Mouse (Mus musculus): ENCODE data around the gene Prlr. TPM values are rescaled to one million over a fixed set of nuclear protein-coding genes. Genes with fewer than 3 reads are reported as not detected.

Gene Prlr
- total RNA-seq, 2 experiments from 2014 or later, result 3.3 to 7.8 TPM

DNA sequence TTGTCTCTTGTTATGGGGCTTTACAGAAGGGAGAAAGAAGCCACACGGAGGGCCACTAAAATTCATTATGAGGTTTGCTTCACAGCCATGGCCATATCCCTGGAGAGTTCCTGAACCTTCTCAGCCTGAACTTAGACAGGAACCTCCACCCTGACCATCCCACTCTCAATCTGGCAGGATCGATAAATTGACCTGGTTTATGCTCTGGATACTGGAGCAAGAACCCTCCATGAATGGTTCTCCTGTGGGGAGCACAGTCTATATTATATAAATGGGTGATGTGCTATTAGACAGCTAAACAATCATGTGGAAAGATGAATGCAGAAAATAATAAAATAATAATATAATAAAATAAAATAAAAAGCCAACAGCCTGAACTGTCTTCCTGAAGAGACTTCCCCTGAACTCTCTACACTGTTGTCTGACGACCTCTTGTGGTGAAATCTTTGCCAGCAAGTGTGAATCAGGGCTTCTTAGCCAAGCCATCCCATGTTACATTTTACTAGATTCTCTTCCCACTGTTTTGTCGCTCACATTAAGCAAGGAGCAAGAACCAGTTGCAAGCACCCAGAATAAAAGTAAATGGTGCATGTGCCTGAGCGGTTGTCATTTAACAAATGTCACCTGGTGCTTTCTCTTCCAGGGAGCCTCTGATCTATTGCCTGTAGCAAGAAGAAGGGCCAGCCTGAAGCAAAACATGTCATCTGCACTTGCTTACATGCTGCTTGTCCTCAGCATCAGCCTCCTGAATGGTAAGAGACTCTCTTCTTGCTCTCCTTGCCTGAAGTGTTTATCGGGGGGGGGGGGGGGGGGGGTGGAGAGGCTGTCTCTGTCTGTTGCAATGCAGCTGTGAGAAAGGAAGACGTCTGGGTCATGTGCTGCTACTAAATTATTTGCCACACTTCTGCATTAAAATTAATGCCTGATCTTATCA, 136.8 kb downstream of the Prlr start:
- peak; percentile 66 to 77 for DNase-seq (ENCODE audit: low spot score in 2 of 2)

DNA sequence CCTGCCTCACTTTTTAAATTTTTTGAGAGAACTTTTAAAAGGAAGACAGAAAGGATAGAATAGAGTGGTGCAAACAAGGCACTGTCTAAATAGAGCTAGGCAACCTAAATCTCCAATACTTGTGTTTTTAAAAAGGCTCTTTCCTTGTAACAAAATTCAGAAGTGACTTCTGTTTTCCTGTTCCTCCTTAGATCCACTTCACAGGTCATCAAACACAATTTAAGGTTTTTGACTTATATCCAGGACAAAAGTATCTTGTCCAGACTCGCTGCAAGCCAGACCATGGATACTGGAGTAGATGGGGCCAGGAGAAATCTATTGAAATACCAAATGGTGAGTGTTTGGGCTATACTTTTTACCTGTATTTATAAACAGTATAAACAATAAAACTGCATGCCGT, 148.0 kb downstream of the Prlr start, which contains the start of gene Gm21973:
Gene Gm21973 (plus strand): TSS at position 301 of the 400 bp plus-strand sequence.
- DNase-seq (ENCODE audit: low spot score in 2 of 2), result no peak

DNA sequence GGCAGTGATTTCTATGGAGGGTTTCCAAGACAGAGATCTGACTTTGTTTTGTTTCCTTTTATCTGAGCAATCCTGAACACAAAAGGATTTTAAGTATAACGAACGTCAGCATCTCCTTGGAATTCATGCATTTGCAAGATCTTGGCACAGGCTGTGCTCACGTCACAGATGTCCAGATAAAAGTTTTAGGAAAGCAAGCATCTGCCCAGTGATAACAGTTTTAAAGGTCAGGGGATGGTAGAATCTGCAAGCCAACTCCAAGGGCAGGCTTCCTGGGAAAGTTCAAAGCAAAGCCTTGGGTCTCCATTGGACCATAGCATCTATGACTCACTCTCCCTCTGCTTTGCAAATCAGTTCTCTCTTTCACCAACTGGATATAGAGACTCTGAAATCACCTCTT, 153.6 kb downstream of the Prlr start:
- DNase-seq (ENCODE audit: low spot score in 2 of 2), result no peak

GRCm38 (mm10) chr15:10332566-10332965, 155.5 kb downstream of the Prlr start:
- DNase-seq (ENCODE audit: low spot score in 2 of 2), result no peak

- no peak for DNase-seq (ENCODE audit: low spot score in 2 of 2)
Measured at GRCm38 (mm10) chr15:10338606-10339005, 161.6 kb downstream of the Prlr start.

GRCm38 (mm10) chr15:10347044-10347443, 170.0 kb downstream of the Prlr start:
- no peak for DNase-seq (ENCODE audit: low spot score in 2 of 2)

DNA sequence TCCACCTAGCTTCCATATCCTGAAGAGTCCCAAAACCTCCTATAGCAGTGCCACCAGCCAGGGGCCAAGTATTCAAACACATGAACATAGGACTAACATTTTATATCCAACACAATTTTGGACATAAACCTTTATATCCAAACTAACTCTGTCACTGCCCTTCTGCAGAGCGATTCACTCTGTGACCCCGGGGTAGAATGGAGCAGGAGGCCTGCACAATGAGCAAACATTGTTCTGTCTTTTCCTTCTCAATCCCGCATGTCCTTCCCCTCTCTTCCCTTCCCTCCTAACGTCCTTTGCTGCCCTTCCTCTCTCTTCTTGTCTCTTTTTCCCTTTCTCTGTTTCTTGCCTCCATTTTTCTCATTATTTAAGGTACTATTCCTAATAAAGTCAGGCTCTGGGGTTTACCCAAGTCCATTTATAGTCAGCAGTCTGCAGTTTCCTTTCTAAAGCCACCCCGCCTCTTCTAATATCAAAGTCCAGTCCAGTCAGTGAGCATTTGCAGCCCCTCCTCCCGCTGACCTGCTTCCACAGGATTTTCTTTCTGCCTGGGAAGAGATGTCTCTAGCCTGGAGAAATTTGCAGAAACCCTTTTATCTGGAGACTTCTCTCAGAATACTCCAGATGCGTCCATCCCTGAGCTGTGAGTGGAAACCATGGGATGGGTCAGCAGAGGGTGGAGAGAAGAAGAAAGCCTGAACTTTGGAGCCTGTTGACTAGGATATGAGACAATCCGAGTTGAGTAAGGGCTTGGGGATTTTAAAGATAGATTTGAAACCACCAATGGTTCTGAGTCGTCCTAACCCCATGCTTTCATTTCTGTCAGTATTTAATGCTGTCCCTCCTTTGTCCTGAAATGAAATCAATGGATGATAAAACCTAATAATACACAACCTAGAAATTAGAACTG, 181.3 kb downstream of the Prlr start, which contains the start of gene Agxt2:
Gene Agxt2 (plus strand): TSS at position 494 of the 910 bp plus-strand sequence.
- DNase-seq (ENCODE audit: low spot score in 2 of 2), result no peak

DNA sequence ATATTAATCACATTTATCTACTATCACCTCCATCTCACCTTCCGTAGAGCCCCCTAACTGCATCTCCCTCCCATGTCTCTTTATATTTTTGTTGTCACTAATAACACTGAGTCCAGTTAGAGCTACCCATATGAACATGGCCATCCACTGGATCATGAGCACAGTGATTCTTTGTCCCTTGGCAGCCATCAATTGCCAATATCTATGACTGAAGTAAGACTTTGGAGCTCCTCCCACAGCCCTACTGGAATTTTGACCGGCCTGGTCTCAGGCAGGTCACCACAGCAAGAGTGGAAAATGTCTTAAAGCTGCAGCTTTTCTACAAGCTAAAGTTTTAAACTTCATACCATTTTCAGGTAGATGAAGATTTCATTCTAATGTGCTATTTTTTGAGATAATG, 189.3 kb downstream of the Prlr start:
- no peak for DNase-seq (ENCODE audit: low spot score in 2 of 2)

DNA sequence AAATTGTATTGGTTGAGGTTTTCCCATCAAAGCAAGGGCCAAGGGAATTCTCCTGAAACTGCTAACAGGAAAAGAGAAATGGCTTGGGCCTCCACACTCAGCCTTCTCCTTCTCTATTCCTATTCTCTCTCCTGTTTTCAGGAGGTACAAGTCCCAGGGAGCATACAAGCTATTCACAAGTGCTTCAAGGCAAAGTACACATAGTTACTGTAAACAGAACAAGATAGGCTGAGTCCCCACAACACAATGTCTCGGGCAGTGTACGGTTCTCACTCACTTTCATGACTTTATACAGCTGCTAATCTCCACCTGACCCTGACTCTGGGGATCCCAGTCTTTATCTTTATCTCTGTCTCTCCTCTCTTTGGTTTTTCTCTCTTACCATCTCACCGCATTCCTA, 198.4 kb downstream of the Prlr start:
- DNase-seq (ENCODE audit: low spot score in 2 of 2), result no peak

DNA sequence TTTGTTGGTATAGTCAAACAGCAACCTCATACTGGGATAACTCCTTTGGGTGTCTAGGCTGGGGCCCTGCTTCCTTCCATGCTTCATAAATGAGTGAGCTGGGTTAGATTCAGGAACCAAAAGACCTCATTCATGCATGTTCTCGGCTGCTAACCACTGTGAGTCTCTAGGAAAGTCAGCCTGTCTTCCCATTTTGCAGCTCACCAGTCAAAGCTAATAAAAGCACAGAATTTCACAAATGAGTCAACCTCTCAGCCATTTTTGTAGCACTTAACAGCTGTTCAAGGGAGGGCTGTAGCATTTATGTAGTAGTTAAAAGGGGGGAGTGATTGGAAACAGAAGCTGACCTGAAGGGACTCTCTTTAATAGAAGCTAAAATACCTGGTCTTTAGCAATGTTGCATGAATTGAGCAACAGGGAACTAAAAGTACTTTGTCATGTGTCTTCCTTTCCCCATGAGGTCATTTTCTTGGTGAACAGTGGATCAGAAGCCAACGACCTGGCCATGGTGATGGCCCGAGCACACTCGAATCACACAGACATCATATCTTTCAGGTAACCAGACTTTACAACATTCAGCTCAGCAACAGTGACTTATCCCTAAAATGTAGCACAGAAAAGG, 201.4 kb downstream of the Prlr start:
- DNase-seq (ENCODE audit: low spot score in 2 of 2), result no peak

- DNase-seq (ENCODE audit: low spot score in 2 of 2), result peak in 1 of 2 experiments; percentile 15
Measured at GRCm38 (mm10) chr15:10379757-10380458, 202.9 kb downstream of the Prlr start.

GRCm38 (mm10) chr15:10387263-10387662, 210.2 kb downstream of the Prlr start:
- DNase-seq (ENCODE audit: low spot score in 2 of 2), result no peak

Other genes starting within 250 kb of the Prlr start
- gene Gm21973, start 148.1 kb downstream of the Prlr start, total RNA-seq (2021), result not detected
- not detected for gene Agxt2, start 181.3 kb downstream of the Prlr start, total RNA-seq (2021)

All from layer of hippocampus, postnatal 14 days (tissue).